Mouse (Mus musculus) MEL (cell line): ENCODE data around the gene Gstt3. TPM values are rescaled to one million over a fixed set of nuclear protein-coding genes. Genes with fewer than 3 reads are reported as not detected.
A peak's percentile ranks its signal among the peaks of the same experiment; 100 is the strongest.

Source experiments
- DNase-seq: peaks from one replicate; pipeline ENCODE4 v3.0.0; 2011; ENCODE audit warnings: low read depth, low spot score
- H3K27ac ChIP-seq: 2 replicates; pipeline ENCODE4 v1.5.1; 2012; ENCODE audit warnings: low read depth, mild to moderate bottlenecking, control low read depth, low read length, moderate library complexity; ENCODE audit not compliant: control insufficient read depth
- H3K27me3 ChIP-seq, 2 experiments: fragments of 150-350 bp in 1 of 2; sonication (generic) in 1 of 2; 2 replicates each; pipeline ENCODE4 v1.6.1; 2012; ENCODE audit warnings: low read length in 2 of 2, mild to moderate bottlenecking in 2 of 2, improper control_type of control experiment in 1 of 2, moderate library complexity in 1 of 2; ENCODE audit not compliant: insufficient read depth in 2 of 2, control insufficient read depth in 1 of 2
- H3K36me3 ChIP-seq, 2 experiments: 2 replicates each; pipeline ENCODE4 v1.6.1; 2012 to 2014; ENCODE audit warnings: low read length in 2 of 2, improper control_type of control experiment in 1 of 2, inconsistent platforms in 1 of 2, mild to moderate bottlenecking in 1 of 2; ENCODE audit not compliant: insufficient read depth in 2 of 2, control insufficient read depth in 1 of 2
- H3K4me1 ChIP-seq, 2 experiments: fragments of 150-350 bp in 1 of 2; sonication (generic) in 1 of 2; 2 replicates each; pipeline ENCODE4 v1.6.1; 2012; ENCODE audit warnings: low read length in 2 of 2, improper control_type of control experiment in 1 of 2, mild to moderate bottlenecking in 1 of 2; ENCODE audit not compliant: insufficient read depth in 2 of 2, control insufficient read depth in 1 of 2
- H3K4me3 ChIP-seq, 2 experiments: fragments of 150-350 bp in 1 of 2; sonication (generic) in 1 of 2; 2 replicates each; pipeline ENCODE4 v1.5.1; 2012; ENCODE audit warnings: low read depth in 2 of 2, low read length in 2 of 2, mild to moderate bottlenecking in 2 of 2, moderate library complexity in 2 of 2, control low read depth in 1 of 2, improper control_type of control experiment in 1 of 2; ENCODE audit not compliant: control insufficient read depth in 1 of 2, insufficient read depth in 1 of 2
- H3K79me2 ChIP-seq: 2 replicates; pipeline ENCODE4 v1.6.1; 2012; ENCODE audit warnings: mild to moderate bottlenecking, low read length, moderate library complexity; ENCODE audit not compliant: control insufficient read depth, poor library complexity, insufficient read depth
- H3K9ac ChIP-seq: 2 replicates; pipeline ENCODE4 v1.6.1; 2012; ENCODE audit warnings: low read depth, mild to moderate bottlenecking, control low read depth, low read length, moderate library complexity; ENCODE audit not compliant: control insufficient read depth, poor library complexity, severe bottlenecking
- H3K9me3 ChIP-seq: fragments of 150-350 bp; sonication (generic); replicated peaks from 2 replicates; pipeline ENCODE4 v1.6.1; 2012; ENCODE audit warnings: mild to moderate bottlenecking, low read length, improper control_type of control experiment, moderate library complexity; ENCODE audit not compliant: insufficient read depth
- BHLHE40 ChIP-seq: IDR thresholded peaks from 2 replicates; pipeline ENCODE4 v1.6.1; 2012; ENCODE audit warnings: low read depth, mild to moderate bottlenecking, inconsistent platforms, low read length, improper control_type of control experiment, borderline replicate concordance
- CHD1 ChIP-seq: IDR thresholded peaks from 2 replicates; pipeline ENCODE4 v1.6.1; 2012; ENCODE audit warnings: low read depth, mild to moderate bottlenecking, inconsistent platforms, low read length, improper control_type of control experiment
- CHD2 ChIP-seq: IDR thresholded peaks from 2 replicates; pipeline ENCODE4 v1.6.1; 2011; ENCODE audit warnings: low read length, improper control_type of control experiment
- CTCF ChIP-seq, 3 experiments: IDR thresholded peaks in 2 of 3; conservative IDR thresholded peaks in 1 of 3; 2 replicates each; pipeline ENCODE4 v1.5.1; 2011 to 2012; ENCODE audit warnings: low read length in 3 of 3, low read depth in 2 of 3, mild to moderate bottlenecking in 2 of 3, improper control_type of control experiment in 1 of 3, inconsistent platforms in 1 of 3, mixed read lengths in 1 of 3, moderate library complexity in 1 of 3; ENCODE audit not compliant: control insufficient read depth in 1 of 3, insufficient read depth in 1 of 3, poor library complexity in 1 of 3, severe bottlenecking in 1 of 3
- E2F4 ChIP-seq: IDR thresholded peaks from 2 replicates; pipeline ENCODE4 v1.6.1; 2011; ENCODE audit warnings: low read depth, low read length, improper control_type of control experiment, borderline replicate concordance
- ELF1 ChIP-seq: IDR thresholded peaks from 2 replicates; pipeline ENCODE4 v1.6.1; 2014; ENCODE audit warnings: low read depth, mild to moderate bottlenecking, inconsistent platforms, low read length, improper control_type of control experiment, moderate library complexity
- EP300 ChIP-seq, 2 experiments: IDR thresholded peaks; 2 replicates each; pipeline ENCODE4 v1.6.1; 2011; ENCODE audit warnings: improper control_type of control experiment in 2 of 2, low read length in 2 of 2, low read depth in 1 of 2, mild to moderate bottlenecking in 1 of 2
- ETS1 ChIP-seq: IDR thresholded peaks from 2 replicates; pipeline ENCODE4 v1.6.1; 2012; ENCODE audit warnings: low read depth, mild to moderate bottlenecking, inconsistent platforms, low read length, improper control_type of control experiment, moderate library complexity
- GABPA ChIP-seq: IDR thresholded peaks from 2 replicates; pipeline ENCODE4 v1.6.1; 2012; ENCODE audit warnings: low read depth, mild to moderate bottlenecking, inconsistent platforms, low read length, improper control_type of control experiment, moderate library complexity
- GATA1 ChIP-seq: IDR thresholded peaks from 2 replicates; pipeline ENCODE4 v1.6.1; 2011; ENCODE audit warnings: low read depth, low read length, improper control_type of control experiment
- HCFC1 ChIP-seq: IDR thresholded peaks from 2 replicates; pipeline ENCODE4 v1.6.1; 2012; ENCODE audit warnings: low read depth, mild to moderate bottlenecking, inconsistent platforms, low read length, improper control_type of control experiment, moderate library complexity
- JUND ChIP-seq: IDR thresholded peaks from 2 replicates; pipeline ENCODE4 v1.6.1; 2011; ENCODE audit warnings: low read depth, mild to moderate bottlenecking, improper control_type of control experiment, low read length
- KAT2A ChIP-seq: conservative IDR thresholded peaks from 2 replicates; pipeline ENCODE4 v1.6.1; 2012; ENCODE audit warnings: low read depth, low read length, improper control_type of control experiment, inconsistent platforms
- MAX ChIP-seq: IDR thresholded peaks from 2 replicates; pipeline ENCODE4 v1.6.1; 2011; ENCODE audit warnings: low read length, improper control_type of control experiment
- MAZ ChIP-seq: IDR thresholded peaks from 2 replicates; pipeline ENCODE4 v1.6.1; 2012; ENCODE audit warnings: low read depth, mild to moderate bottlenecking, inconsistent platforms, low read length, improper control_type of control experiment
- MEF2A ChIP-seq: IDR thresholded peaks from 2 replicates; pipeline ENCODE4 v1.6.1; 2014; ENCODE audit warnings: low read depth, mild to moderate bottlenecking, inconsistent platforms, low read length, improper control_type of control experiment; ENCODE audit not compliant: poor library complexity, insufficient replicate concordance, severe bottlenecking; ENCODE audit errors: extremely low read depth
- MXI1 ChIP-seq: IDR thresholded peaks from 2 replicates; pipeline ENCODE4 v1.6.1; 2011; ENCODE audit warnings: mild to moderate bottlenecking, low read depth, low read length, improper control_type of control experiment
- MYB ChIP-seq: IDR thresholded peaks from 2 replicates; pipeline ENCODE4 v1.6.1; 2011; ENCODE audit warnings: mild to moderate bottlenecking, low read depth, low read length, improper control_type of control experiment
- MYC ChIP-seq: IDR thresholded peaks from 2 replicates; pipeline ENCODE4 v1.6.1; 2011; ENCODE audit warnings: low read depth, mild to moderate bottlenecking, low read length, improper control_type of control experiment, moderate library complexity
- POLR2AphosphoS2 ChIP-seq: IDR thresholded peaks from 2 replicates; pipeline ENCODE4 v1.6.1; 2011; ENCODE audit warnings: low read length, improper control_type of control experiment
- POLR2AphosphoS5 ChIP-seq: IDR thresholded peaks from 2 replicates; pipeline ENCODE4 v1.6.1; 2012; ENCODE audit warnings: low read depth, borderline replicate concordance, mild to moderate bottlenecking, inconsistent platforms, low read length, moderate library complexity, mixed read lengths
- SMC3 ChIP-seq: IDR thresholded peaks from 2 replicates; pipeline ENCODE4 v1.6.1; 2011; ENCODE audit warnings: low read depth, low read length, improper control_type of control experiment
- TCF12 ChIP-seq: IDR thresholded peaks from 2 replicates; pipeline ENCODE4 v1.6.1; 2014; ENCODE audit warnings: low read depth, mild to moderate bottlenecking, inconsistent platforms, low read length, improper control_type of control experiment, moderate library complexity
- UBTF ChIP-seq: IDR thresholded peaks from 2 replicates; pipeline ENCODE4 v1.6.1; 2012; ENCODE audit warnings: low read depth, mild to moderate bottlenecking, inconsistent platforms, low read length, improper control_type of control experiment, moderate library complexity, borderline replicate concordance; ENCODE audit not compliant: insufficient read depth
- USF2 ChIP-seq, 2 experiments: IDR thresholded peaks; 2 replicates each; pipeline ENCODE4 v1.6.1; 2011 to 2012; ENCODE audit warnings: improper control_type of control experiment in 2 of 2, low read length in 2 of 2, borderline replicate concordance in 1 of 2, inconsistent platforms in 1 of 2, low read depth in 1 of 2, mild to moderate bottlenecking in 1 of 2; ENCODE audit not compliant: insufficient read depth in 1 of 2
- ZMIZ1 ChIP-seq: IDR thresholded peaks from 2 replicates; pipeline ENCODE4 v1.6.1; 2012; ENCODE audit warnings: low read depth, mild to moderate bottlenecking, inconsistent platforms, low read length, improper control_type of control experiment, moderate library complexity
- ZNF384 ChIP-seq: IDR thresholded peaks from 2 replicates; pipeline ENCODE4 v1.6.1; 2012; ENCODE audit warnings: low read depth, mild to moderate bottlenecking, inconsistent platforms, low read length, improper control_type of control experiment
- polyA plus RNA-seq, 2 experiments: library from polyadenylated mRNA; stranded (reverse) in 1 of 2; unstranded in 1 of 2; fragments of >175 nt in 1 of 2; fragments of >200 nt in 1 of 2; gene quantifications; 2 replicates each; pipeline versions ENCODE4 v1.2.1 to v1.2.4; 2012; ENCODE audit warnings: low replicate concordance in 2 of 2, low read depth in 1 of 2; ENCODE audit not compliant: insufficient read length in 2 of 2, insufficient read depth in 1 of 2, missing spikeins in 1 of 2
- total RNA-seq: library from RNA; depleted of rRNA; stranded (reverse); fragments of 300-350 nt; gene quantifications from 2 replicates; pipeline ENCODE4 v1.2.3, GENCODE M21; 2012

Gstt3 gene
- total and polyA plus RNA-seq, 3 experiments: 4.0 to 10.2 TPM; not detected in 1

GRCm38 (mm10) chr10:75774102-75774501 lies 7.1 kb downstream of the Gstt3 start:
- Histone ChIP-seq H3K9me3 (no peaks in the 10 kb centered on the region), H3K27ac (no peak overlapping the region), H3K4me3 (no peak overlapping the region), H3K27me3 (no peaks in the 10 kb centered on the region), H3K9ac (no peak overlapping the region), H3K79me2 (peaks cover 2% of the 10 kb centered on the region; the same call in 1 of the 2 replicates), H3K36me3 (peaks cover 0 to 5% of the 10 kb centered on the region in 2 experiments; a peak in 2 of 4 replicates), H3K4me1 (peaks cover 0 to 6% of the 10 kb centered on the region in 2 experiments; a peak in 2 of 4 replicates)
- no peak for TF ChIP-seq GABPA
- no peak for TF ChIP-seq SMC3
- no peak for TF ChIP-seq POLR2AphosphoS2
- TF ChIP-seq MYC: no peak
- TF ChIP-seq UBTF: no peak
- no peak for TF ChIP-seq CHD1
- no peak for TF ChIP-seq POLR2AphosphoS5
- no peak for TF ChIP-seq JUND
- no peak for TF ChIP-seq BHLHE40
- no peak for TF ChIP-seq CTCF (IDR thresholded peaks at IDR 0.05 in 2 of 3, conservative IDR thresholded peaks at IDR 0.05 in 1 of 3; ENCODE audit: control insufficient read depth in 1 of 3, insufficient read depth in 1 of 3, low read depth in 2 of 3, low read length in 3 of 3, poor library complexity in 1 of 3, severe bottlenecking in 1 of 3)
- TF ChIP-seq MXI1: no peak
- TF ChIP-seq MYB: no peak
- TF ChIP-seq ETS1: no peak
- TF ChIP-seq ZNF384: no peak
- TF ChIP-seq CHD2: no peak
- TF ChIP-seq USF2 (IDR thresholded peaks at IDR 0.05; ENCODE audit: borderline replicate concordance in 1 of 2, insufficient read depth in 1 of 2, low read depth in 1 of 2, low read length in 2 of 2): no peak
- TF ChIP-seq MEF2A: no peak
- DNase-seq: no peak

- H3K27me3 ChIP-seq: no peaks in the 10 kb centered on the region
- H3K9ac ChIP-seq: peak within 1 kb of the TSS; percentile 73
- H3K36me3 ChIP-seq: peaks cover 0 to 5% of the 10 kb centered on the region in 2 experiments; a peak in 2 of 4 replicates
- peaks cover 2% of the 10 kb centered on the region; the same call in 1 of the 2 replicates for H3K79me2 ChIP-seq
- peak within 1 kb of the TSS; percentile 73 to 90 for H3K4me3 ChIP-seq
- H3K4me1 ChIP-seq: peaks cover 0 to 6% of the 10 kb centered on the region in 2 experiments; a peak in 2 of 4 replicates
- H3K9me3 ChIP-seq: no peaks in the 10 kb centered on the region
- DNase-seq: peak; percentile 97
- H3K27ac ChIP-seq: peak within 1 kb of the TSS; percentile 47
- TF ChIP-seq MAX: peak; percentile 95
- 0 out of 2 replicates have a peak, but pooled peaks have one; percentile 30 for TF ChIP-seq CHD1
- TF ChIP-seq GATA1: peak; percentile 9; the same call in 1 of the 2 replicates
- TF ChIP-seq JUND: no peak
- TF ChIP-seq E2F4: peak; percentile 41; the same call in 1 of the 2 replicates
- TF ChIP-seq ETS1: peak; percentile 51; the same call in 1 of the 2 replicates
- TF ChIP-seq EP300 (IDR thresholded peaks at IDR 0.05; ENCODE audit: low read depth in 1 of 2, low read length in 2 of 2): no peak; a peak in 1 of 4 replicates
- peak; percentile 82 for TF ChIP-seq HCFC1
- TF ChIP-seq TCF12: 0 out of 2 replicates have a peak, but pooled peaks have one; percentile 44
- peak; percentile 42; the same call in 1 of the 2 replicates for TF ChIP-seq MAZ
- peak; percentile 48 for TF ChIP-seq KAT2A
- peak; percentile 40; the same call in 1 of the 2 replicates for TF ChIP-seq GABPA
- TF ChIP-seq ZMIZ1: peak; percentile 92
- no peak for TF ChIP-seq MYB
- peak; percentile 62 for TF ChIP-seq ELF1
- TF ChIP-seq CTCF (IDR thresholded peaks at IDR 0.05 in 2 of 3, conservative IDR thresholded peaks at IDR 0.05 in 1 of 3; ENCODE audit: control insufficient read depth in 1 of 3, insufficient read depth in 1 of 3, low read depth in 2 of 3, low read length in 3 of 3, poor library complexity in 1 of 3, severe bottlenecking in 1 of 3): peak; percentile 23 to 78 (median 67); a peak in 5 of 6 replicates
Measured at GRCm38 (mm10) chr10:75772795-75773664, 8.2 kb downstream of the Gstt3 start, which contains the start of gene Ddt. TSS of gene Ddt (minus strand) at chr10:75773414.
